Mouse (Mus musculus): ENCODE data around the gene Aire. TPM values are rescaled to one million over a fixed set of nuclear protein-coding genes. Genes with fewer than 3 reads are reported as not detected.

The Aire gene
- total RNA-seq (2021) = not detected
- long read RNA-seq, experiment 1 = 0 reads
- long read RNA-seq, experiment 2 = 0 reads

DNA sequence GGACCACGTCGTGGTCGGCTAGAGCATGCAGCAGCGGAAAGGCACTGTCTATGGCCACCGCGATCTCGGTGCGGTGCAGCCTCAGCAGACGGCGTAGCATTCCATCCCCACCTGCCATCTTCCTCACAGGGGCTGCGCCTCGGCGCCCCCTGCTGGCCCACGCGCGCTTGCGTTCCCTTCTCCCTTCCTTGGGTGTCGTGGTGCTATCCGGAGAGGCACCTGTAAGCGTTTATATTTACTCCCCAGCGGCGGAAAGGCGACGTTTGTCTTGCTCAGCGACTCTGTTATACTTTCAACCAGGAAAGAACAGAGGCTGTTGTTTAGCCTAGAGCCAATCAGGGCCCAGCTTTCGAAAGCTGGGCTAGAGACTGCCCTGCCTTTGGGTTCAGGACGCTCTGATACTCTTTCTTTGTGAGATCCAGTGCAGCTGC, at the start of gene Aire:
Gene Aire (minus strand): TSS at position 205 of the 431 bp plus-strand sequence.
- DNase-seq (ENCODE audit: low spot score in 2 of 2) = peak in 1 of 2 experiments; percentile 40

- DNase-seq (ENCODE audit: low spot score in 2 of 2) = no peak
Measured at GRCm38 (mm10) chr10:78092725-78093029, 49.3 kb upstream of the Aire start.

DNA sequence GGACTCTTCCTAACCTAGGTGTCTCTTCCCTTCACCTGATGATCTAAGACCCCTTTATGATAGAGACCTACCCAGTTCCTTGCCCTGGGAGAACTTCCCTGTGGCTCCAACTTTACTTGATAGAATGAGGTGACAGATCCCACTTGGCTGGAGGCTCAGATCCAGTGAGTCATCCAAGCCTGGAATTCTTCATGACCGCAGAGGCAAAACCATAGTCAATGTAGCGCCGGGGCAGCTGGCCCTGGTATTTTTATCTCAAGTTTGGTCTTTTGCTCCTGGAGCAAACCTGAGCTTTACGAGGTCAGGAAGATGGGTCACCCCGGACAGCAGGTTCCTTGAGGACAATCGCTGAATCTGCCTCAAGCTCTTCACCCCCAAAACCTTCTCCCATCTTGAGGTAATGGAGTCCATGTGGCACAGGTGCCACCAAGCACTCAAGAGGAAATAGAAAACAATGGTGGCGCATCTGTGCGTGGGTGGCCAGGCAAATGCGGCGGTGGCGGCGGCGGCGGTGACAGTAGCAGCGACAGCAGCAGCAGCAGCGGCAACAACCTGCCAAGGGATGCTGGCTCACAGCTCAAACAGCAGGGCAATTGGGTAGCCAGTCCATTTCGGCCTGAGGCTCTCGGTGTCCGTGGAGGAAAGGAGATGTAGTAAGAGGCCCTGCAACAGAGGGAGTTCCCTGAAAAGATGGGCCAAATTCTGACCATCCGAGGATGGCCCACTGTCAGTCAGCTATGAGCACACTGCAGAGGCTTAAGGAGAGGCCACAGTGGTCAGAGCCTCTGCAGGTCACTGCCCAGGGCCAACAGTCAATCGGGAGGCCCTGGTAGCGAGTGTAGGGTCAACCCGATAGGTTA, 48.7 kb upstream of the Aire start:
- DNase-seq (ENCODE audit: low spot score in 2 of 2) = no peak

GRCm38 (mm10) chr10:78090706-78091491, 47.5 kb upstream of the Aire start:
- no peak for DNase-seq (ENCODE audit: low spot score in 2 of 2)

- no peak for DNase-seq (ENCODE audit: low spot score in 2 of 2)
Measured at GRCm38 (mm10) chr10:78090246-78090645, 46.8 kb upstream of the Aire start.

DNA sequence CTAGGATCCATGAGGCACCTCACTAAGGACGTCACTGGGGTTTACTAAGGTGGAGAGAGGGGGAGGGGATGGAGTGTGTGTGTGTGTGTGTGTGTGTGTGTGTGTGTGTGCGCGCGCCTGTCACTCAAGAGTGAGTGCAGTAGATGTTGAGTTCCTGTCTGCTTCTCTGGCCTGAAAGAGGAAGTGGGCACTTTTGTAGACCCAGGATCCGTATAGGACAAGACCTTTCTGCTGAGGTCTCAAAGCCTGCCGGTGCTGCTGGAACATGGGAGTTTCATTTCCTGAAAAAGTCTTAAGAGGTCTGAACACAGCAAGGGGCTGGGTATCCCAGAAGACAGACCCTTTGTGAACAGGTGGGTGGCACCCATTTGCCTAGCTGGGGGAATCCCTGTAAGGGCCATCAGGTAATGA, 43.7 kb upstream of the Aire start:
- DNase-seq (ENCODE audit: low spot score in 2 of 2) = no peak

GRCm38 (mm10) chr10:78086444-78087061, 43.1 kb upstream of the Aire start:
- DNase-seq (ENCODE audit: low spot score in 2 of 2) = no peak

GRCm38 (mm10) chr10:78085711-78086110, 42.3 kb upstream of the Aire start:
- no peak for DNase-seq (ENCODE audit: low spot score in 2 of 2)

DNA sequence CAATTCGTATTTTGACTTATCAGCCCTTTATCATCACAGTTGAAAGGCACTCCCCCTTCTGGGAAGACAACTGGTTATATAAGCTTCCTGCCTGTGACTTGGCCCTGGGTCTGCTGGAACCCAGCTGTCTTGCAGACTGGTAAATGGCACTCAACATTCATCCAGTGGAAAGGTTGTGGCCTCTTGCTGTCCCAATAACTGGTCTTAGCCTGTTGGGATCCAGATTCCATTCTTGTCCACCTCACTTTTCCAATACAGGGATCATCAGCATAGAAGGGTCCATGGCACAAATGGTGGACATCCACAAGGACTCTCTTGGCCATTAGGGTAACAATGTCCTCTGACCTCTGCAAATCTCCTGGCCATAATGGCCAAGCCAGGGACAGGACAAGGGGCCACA, 40.7 kb upstream of the Aire start:
- DNase-seq (ENCODE audit: low spot score in 2 of 2) = no peak

- DNase-seq (ENCODE audit: low spot score in 2 of 2) = no peak
Measured at GRCm38 (mm10) chr10:78079955-78080591, 36.7 kb upstream of the Aire start.

DNA sequence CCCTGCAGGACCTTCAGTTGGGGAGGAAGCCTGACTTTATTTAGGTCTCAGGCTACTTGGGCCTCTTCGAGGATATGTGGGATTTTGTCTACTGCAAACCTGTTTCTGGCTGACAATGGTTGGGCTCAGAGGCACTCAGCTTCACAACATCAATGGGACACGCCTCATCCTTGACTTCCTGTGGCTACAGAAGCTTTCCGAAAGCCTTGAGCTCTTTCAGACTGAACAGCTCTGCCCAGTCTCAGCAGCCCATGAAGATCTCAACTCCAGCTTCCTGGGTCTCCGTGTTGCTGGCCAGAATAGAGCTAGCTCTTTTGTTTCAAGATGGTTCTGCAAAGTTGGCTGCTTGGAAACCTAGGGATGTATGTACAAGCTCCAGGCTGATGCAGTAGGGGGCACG, 34.9 kb upstream of the Aire start:
- no peak for DNase-seq (ENCODE audit: low spot score in 2 of 2)

DNA sequence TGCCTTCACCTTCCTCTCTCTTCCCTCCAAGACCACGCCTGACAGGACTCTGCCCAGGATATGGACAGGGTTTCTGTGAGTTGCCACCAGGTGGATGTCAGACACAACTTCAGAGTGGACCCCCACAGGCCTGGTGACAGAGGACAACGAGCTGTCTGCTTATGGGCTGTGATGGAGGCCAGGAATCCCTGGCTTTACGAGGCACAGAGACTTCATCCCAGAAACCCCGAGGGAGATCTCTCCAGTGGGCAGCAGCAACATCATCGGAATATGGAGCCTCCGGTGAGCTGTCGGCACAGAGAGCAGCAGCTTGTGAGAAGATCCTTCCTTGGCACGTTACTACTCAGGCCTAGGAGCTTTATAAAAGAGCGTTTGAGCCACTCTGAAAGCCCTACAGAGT, 34.5 kb upstream of the Aire start:
- no peak for DNase-seq (ENCODE audit: low spot score in 2 of 2)

DNA sequence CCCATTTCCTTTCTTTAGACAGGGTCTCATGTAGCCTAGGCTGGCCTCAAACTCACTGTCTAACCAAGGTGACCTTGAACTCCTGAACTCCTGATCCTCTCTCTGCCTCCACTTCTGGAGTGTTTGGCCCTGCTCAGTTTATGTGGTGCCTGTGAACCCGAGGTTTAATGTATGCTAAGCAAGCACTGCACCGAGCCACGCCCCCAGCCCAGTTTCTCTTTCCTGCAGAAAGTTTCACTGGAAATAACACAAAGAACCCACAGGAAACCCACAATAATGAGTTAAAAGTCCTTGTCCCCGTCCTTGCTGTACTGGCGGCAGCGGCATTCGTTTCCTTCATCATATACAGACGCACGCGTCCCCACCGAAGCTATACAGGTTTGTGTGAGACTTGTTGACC, 31.6 kb upstream of the Aire start:
- no peak for DNase-seq (ENCODE audit: low spot score in 2 of 2)

DNA sequence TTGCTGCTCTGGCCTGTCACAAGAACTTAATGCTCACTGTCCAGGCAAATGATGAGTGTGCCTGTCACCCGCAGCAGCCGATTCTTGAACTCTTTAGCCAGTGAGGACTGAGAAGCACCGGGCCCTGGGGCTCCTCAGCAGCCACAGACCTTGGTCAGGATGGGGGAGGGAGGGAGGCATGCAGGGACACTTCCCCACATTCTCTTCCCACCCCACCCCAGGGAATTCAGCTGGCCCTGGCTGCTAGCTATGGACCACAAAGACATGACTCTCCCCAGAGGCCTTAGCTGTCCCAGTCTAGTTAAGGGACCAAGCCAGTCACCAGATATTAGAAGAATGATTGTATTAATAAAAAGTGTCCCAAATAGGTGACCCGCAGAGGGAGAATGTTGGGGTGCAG, 30.7 kb upstream of the Aire start:
- no peak for DNase-seq (ENCODE audit: low spot score in 2 of 2)

- peak; percentile 57 to 77 for DNase-seq (ENCODE audit: low spot score in 2 of 2)
Measured at GRCm38 (mm10) chr10:78069101-78070011, 25.9 kb upstream of the Aire start, which contains the start of gene Icosl. Icosl (plus strand) TSS chr10:78069302.

- DNase-seq (ENCODE audit: low spot score in 2 of 2) = no peak
Measured at GRCm38 (mm10) chr10:78068541-78068940, 25.1 kb upstream of the Aire start.

DNA sequence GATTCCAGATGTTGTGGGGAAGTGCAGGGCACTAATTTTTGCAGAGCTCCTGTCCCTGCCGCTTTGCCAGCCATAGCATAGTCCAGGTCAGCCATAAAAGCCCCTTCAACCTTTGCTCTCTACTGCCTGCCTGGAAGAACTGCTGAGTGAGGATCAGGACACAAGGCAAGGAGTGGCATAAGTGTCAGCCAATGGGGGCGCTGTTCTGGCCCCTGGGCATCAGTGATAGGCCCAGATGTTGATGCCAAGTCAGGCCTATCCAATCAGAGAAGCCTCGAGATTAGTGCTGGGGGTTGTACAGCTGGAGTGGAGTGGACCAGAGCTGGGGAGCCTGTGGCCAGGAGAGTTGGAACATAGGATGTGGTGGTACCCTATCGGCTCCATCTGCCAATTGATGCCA, 23.8 kb upstream of the Aire start:
- DNase-seq (ENCODE audit: low spot score in 2 of 2) = no peak

- no peak for DNase-seq (ENCODE audit: low spot score in 2 of 2)
Measured at GRCm38 (mm10) chr10:78063122-78063521, 19.7 kb upstream of the Aire start.

DNA sequence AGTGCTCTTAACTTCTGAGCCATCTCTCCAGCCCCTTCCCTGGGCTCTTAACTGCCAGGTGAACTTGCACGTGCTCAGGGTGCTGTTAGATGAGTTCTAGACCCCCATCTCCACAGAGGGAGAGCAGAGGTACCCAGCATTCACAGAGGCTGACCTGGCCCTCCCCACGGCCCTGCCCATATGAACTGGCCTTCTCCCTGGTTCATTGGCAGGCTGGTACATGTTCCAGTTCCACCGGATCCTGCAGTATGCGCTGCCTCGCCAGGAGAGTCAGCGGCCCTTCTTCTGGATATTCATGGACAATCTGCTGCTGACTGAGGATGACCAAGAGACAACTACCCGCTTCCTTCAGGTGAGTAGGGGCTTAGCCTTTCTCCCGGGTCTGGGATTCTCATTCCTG, 13.6 kb upstream of the Aire start:
- DNase-seq (ENCODE audit: low spot score in 2 of 2) = no peak

All from gastrocnemius, postnatal 4 days (tissue).